Mouse (Mus musculus) small intestine, adult 2 months (tissue): ENCODE measurements around the gene A4galt. TPM values are rescaled to one million over a fixed set of nuclear protein-coding genes. Genes with fewer than 3 reads are reported as not detected.

Experiments
- H3K27ac ChIP-seq: fragments of 200-500 bp; 2 replicates; pipeline ENCODE4 v1.5.1; 2012; ENCODE audit warnings: low read depth, low read length, control low read depth, inconsistent platforms; ENCODE audit not compliant: insufficient read depth
- H3K27me3 ChIP-seq: fragments of 200-500 bp; 2 replicates; pipeline ENCODE4 v1.6.1; 2012; ENCODE audit warnings: mild to moderate bottlenecking, moderate library complexity, low read length, inconsistent platforms; ENCODE audit not compliant: control insufficient read depth, insufficient read depth
- H3K36me3 ChIP-seq: fragments of 200-500 bp; 2 replicates; pipeline ENCODE4 v1.6.1; 2012; ENCODE audit warnings: mild to moderate bottlenecking, low read length, control low read depth, inconsistent platforms; ENCODE audit not compliant: control insufficient read depth, insufficient read depth
- H3K4me1 ChIP-seq: fragments of 200-500 bp; 2 replicates; pipeline ENCODE4 v1.6.1; 2012; ENCODE audit warnings: low read length, inconsistent platforms, mixed read lengths; ENCODE audit not compliant: control insufficient read depth, insufficient read depth, insufficient read length
- H3K4me3 ChIP-seq: fragments of 200-500 bp; 2 replicates; pipeline ENCODE4 v1.5.1; 2012; ENCODE audit warnings: low read depth, mild to moderate bottlenecking, control low read depth, inconsistent platforms, low read length, moderate library complexity
- CTCF ChIP-seq: fragments of 200-500 bp; IDR thresholded peaks from 2 replicates; pipeline ENCODE4 v1.5.1; 2012; ENCODE audit warnings: low read depth, mild to moderate bottlenecking, control low read depth, inconsistent platforms, low read length, moderate library complexity, mixed read lengths; ENCODE audit not compliant: insufficient replicate concordance, insufficient read length; ENCODE audit errors: extremely low read depth
- POLR2A ChIP-seq: fragments of 200-500 bp; IDR thresholded peaks from 2 replicates; pipeline ENCODE4 v1.6.1; 2012; ENCODE audit warnings: low read depth, mild to moderate bottlenecking, control low read depth, inconsistent platforms, low read length, moderate library complexity
- WGBS: fragments of 180-500 bp; shearing (Covaris S2); methylation state at CpG from one replicate; pipeline ENCODE4 v1.1.7; 2018; 5-methylcytosine and 5-hydroxymethylcytosine counted together
- polyA plus RNA-seq: library from polyadenylated mRNA; depleted of rRNA; stranded (reverse); fragments of >200 nt; gene quantifications from 2 replicates; pipeline ENCODE4 v1.2.3, GENCODE M21; 2012

Gene A4galt
- polyA plus RNA-seq, 1 experiment: 16.7 TPM

DNA sequence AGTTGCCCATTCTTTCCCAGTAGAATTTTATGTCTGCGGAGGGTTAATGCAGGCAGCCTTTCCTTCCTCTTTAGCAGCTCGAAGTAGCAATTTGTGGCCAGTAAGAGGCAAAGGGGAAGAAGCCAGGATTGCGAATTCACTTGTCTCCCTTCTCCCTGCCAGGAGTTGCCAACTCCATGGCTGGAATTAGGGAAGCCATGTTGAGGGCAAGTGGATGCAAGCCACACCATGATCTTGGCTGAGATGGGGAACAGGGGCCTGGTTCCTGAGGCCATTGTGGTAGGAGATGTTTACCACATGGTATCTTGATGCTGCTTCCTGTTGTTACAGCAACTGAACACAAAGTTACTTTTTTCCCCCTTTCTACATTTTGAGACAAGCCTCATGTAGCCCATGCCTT, 43.4 kb upstream of the A4galt start:
- H3K36me3 ChIP-seq: peaks cover 11% of the 10 kb centered on the region
- H3K4me1 ChIP-seq: peaks cover 18% of the 10 kb centered on the region; the same call in 1 of the 2 replicates
- no peak overlapping the region for H3K4me3 ChIP-seq
- TF ChIP-seq POLR2A (no peak), CTCF (no peak)
- no peak overlapping the region for H3K27ac ChIP-seq
- H3K27me3 ChIP-seq: no peaks in the 10 kb centered on the region
- WGBS: 65% methylated on average over 3 of the region's 3 CpGs

DNA sequence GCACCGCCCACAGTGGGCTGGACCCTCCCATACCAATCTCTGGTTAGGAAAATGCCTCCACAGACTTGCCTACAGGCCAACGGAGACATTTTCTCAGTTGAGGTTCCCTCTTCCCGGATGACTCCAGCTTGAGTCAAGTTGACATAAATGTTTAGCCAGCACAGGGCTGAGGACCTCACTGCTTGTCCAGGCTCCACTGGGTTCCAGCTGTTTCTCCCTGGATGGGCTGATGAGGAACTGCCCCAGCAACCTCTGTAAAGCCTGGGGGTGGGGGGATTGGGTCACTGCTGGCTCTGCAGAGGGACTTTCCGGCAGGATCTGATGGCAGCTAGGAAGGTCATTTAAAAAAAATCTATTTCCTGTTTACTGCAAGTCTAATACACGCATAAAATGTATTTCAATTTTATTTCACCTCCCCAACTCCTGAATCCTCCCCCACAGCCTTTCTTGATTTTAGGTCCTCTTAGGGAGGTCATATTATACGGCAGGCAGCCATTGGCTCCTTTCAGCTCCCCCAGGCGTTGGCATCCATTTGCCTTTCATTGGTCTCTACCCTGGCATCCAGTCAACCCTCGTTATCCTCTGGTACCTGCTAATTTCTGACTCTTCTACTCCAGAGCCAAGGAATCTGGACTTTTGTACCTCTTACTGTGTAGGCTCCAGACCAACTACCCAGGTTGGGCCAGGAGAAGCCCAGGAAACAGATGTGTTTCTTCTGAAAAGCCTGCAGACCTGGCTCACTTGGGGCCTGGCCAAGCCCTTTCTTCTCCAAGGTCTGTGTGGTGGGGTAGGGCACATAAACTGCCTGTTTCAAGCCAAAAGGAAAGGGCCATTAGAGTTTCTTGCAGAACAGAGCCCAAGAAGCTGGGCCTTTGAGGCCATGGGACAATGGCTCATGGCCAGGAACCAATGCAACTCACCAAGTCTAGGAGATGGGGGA, 42.4 kb upstream of the A4galt start:
- TF ChIP-seq CTCF (no peak), POLR2A (no peak)
- peak overlapping the region; percentile 68 for H3K27ac ChIP-seq
- H3K4me3 ChIP-seq: no peak overlapping the region
- 0 out of 2 replicates have a peak, but pooled peaks cover 4% of the 10 kb centered on the region for H3K36me3 ChIP-seq
- peaks cover 18% of the 10 kb centered on the region; the same call in 1 of the 2 replicates for H3K4me1 ChIP-seq
- 46% methylated on average over 8 of the region's 8 CpGs for WGBS
- no peaks in the 10 kb centered on the region for H3K27me3 ChIP-seq

DNA sequence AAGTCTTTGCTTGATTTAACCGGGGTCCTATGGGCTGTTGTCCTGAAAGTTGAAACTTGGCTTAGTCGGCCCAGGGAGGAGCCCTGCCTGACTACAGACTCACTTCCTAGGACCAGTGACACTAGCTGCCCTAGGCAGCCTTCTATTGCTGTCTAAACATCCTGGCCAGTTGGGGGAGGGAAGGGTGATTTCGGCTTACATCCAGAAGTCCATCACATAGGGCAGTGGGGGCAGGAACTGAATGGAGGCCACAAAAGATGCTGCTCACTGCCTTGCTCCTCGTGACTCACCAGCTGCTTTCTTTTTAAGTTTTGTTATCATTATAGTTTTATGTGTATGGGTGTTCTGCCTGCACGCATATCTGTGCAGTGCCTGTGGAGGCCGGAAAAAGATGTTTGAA, 41.6 kb upstream of the A4galt start:
- Histone ChIP-seq H3K4me3 (no peak overlapping the region), H3K27me3 (no peaks in the 10 kb centered on the region), H3K4me1 (peaks cover 18% of the 10 kb centered on the region; the same call in 1 of the 2 replicates), H3K36me3 (0 out of 2 replicates have a peak, but pooled peaks cover 4% of the 10 kb centered on the region), H3K27ac (peak overlapping the region; percentile 68)
- TF ChIP-seq POLR2A (no peak), CTCF (no peak)
- 71% methylated on average over 6 of the region's 6 CpGs for WGBS

DNA sequence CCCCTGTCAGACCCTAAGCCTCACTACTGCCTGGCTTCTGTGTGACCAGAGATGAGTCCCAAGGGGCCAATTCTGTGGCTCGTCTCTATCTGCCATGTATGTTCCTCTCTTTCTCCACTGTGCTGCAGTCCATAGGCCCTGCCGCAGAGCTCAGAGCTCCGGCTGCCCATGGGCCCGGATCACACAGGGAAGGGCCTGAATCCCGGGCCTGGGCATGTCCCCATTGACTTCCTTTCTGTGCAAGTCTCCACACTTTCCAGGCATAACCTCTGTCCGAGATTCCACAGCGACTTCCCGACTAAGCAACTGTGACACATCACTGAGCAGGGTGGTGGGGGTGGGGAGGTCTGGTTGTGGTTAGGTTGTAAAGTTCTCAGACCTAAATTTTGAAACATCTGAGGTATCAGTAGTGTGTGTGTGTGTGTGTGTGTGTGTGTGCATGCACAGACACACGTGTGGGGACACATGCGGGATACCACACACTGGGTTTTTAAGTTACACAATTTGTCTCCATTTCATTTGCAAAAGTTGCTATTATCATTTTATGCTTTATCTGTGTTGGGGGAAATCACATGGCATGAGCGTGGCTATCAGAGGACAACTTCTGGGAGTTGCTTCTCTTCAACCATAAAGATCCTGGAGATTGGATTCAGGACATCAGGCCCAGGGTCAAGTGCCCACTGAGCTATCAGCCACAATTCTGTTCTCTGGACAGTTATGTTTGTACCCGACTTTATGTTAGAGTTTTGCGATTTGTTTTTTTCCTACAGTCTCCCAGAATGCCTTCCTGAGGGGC, 40.9 kb upstream of the A4galt start:
- H3K4me1 ChIP-seq: peaks cover 18% of the 10 kb centered on the region; the same call in 1 of the 2 replicates
- 0 out of 2 replicates have a peak, but pooled peaks cover under 1% of the 10 kb centered on the region for H3K36me3 ChIP-seq
- 87% methylated on average over 13 of the region's 13 CpGs for WGBS
- peak overlapping the region; percentile 68 for H3K27ac ChIP-seq
- TF ChIP-seq CTCF (no peak), POLR2A (no peak)
- H3K4me3 ChIP-seq: no peak overlapping the region
- H3K27me3 ChIP-seq: no peaks in the 10 kb centered on the region

DNA sequence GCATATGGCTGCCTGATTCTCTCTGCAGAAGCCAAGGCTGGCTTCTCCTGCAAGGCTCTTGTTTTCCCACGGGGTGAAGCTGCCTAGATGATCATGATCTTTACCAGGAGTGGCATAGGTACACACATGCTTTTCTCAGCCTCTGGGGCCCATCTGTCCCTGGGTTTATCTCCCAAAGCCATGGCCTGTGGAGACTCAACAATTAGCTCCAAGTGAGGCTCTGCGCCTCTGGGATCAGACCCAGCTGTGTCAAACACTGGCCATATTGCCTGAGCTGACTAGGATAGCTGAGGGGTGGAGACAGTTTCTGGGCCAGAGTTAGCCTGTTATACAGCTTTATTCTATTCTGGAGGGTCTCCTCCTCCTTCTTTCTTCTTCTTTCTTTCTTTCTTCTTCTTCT, 39.3 kb upstream of the A4galt start:
- Histone ChIP-seq H3K36me3 (no peaks in the 10 kb centered on the region), H3K27me3 (no peaks in the 10 kb centered on the region), H3K4me3 (no peak overlapping the region), H3K4me1 (peaks cover 18% of the 10 kb centered on the region; the same call in 1 of the 2 replicates), H3K27ac (no peak overlapping the region)
- TF ChIP-seq POLR2A: no peak
- TF ChIP-seq CTCF: no peak
- WGBS: 73% methylated on average over 2 of the region's 2 CpGs

DNA sequence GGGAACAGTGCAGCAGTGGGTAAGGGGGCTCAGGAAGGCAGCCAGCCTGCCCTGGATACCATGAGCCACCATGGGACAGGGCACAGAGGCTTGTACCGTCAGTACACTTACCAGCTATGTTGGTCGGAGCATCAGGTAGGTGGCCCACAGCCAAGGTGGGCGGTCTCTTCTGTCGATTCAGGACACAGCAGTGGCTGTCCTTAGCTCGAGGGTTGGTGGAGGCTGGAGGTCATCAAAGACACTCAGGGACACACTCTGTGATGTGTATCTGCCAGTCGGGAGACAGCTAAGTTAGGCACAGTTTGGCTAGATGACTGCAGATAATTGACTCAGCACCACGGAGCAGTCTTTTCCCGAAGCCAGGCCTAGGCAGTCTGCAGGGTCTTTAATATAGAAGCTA, 33.3 kb upstream of the A4galt start:
- Histone ChIP-seq H3K4me1 (no peaks in the 10 kb centered on the region; the same call in 1 of the 2 replicates), H3K36me3 (no peaks in the 10 kb centered on the region), H3K27me3 (no peaks in the 10 kb centered on the region), H3K27ac (no peak overlapping the region), H3K4me3 (no peak overlapping the region)
- 59% methylated on average over 8 of the region's 8 CpGs for WGBS
- TF ChIP-seq POLR2A (no peak), CTCF (no peak)

DNA sequence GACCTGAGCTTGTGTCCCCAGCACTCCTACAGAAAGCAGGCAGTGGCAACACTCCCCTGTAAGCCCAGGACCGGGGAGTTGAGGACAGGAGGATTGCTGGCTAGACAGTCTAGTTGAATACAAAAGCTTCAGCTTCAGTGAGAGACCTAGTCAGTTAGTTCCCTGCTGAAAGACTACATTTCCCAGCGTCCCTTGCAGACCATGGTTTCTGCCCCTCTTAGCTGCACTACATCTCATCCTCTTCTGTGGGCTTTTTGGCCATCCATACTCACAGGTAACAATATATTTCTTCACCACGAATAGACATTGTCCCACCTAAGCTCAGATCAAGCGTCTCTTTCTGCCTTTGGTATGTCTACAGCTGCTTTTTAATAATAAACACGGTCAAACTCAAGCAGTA, 30.8 kb upstream of the A4galt start:
- H3K4me1 ChIP-seq: no peaks in the 10 kb centered on the region; the same call in 1 of the 2 replicates
- peak overlapping the region; percentile 85; the same call in 1 of the 2 replicates for H3K27ac ChIP-seq
- no peak for TF ChIP-seq CTCF
- TF ChIP-seq POLR2A: no peak
- no peaks in the 10 kb centered on the region for H3K27me3 ChIP-seq
- H3K4me3 ChIP-seq: no peak overlapping the region
- no peaks in the 10 kb centered on the region for H3K36me3 ChIP-seq
- 85% methylated on average over 5 of the region's 5 CpGs for WGBS
